Mouse (Mus musculus) spleen, adult 2 months (tissue): ENCODE measurements around the gene Gm16181.

ENCODE experiments used
- CTCF ChIP-seq: fragments of 200-500 bp; IDR thresholded peaks from 2 replicates; pipeline ENCODE4 v1.5.1; 2011; ENCODE audit warnings: mild to moderate bottlenecking, inconsistent platforms; ENCODE audit not compliant: insufficient read depth, insufficient read length, insufficient replicate concordance; ENCODE audit errors: extremely low read depth
- POLR2A ChIP-seq: fragments of 200-500 bp; IDR thresholded peaks from 2 replicates; pipeline ENCODE4 v1.6.1; 2011; ENCODE audit warnings: low read depth, low read length, inconsistent platforms

- TF ChIP-seq POLR2A (no peak), CTCF (no peak)
Measured at GRCm38 (mm10) chr17:35197126-35197525, 23.5 kb upstream of the Gm16181 start.
